Mouse (Mus musculus) intestine, embryonic 15.5 days (tissue): ENCODE measurements around the gene Mrgpra9. TPM values are rescaled to one million over a fixed set of nuclear protein-coding genes. Genes with fewer than 3 reads are reported as not detected.
"Not testable (repeated sequence)": the region's sequence is repeated elsewhere in the genome, so short reads cannot be mapped to it uniquely, and the experiment has no call there.

Source experiments
- ATAC-seq: fragments of 200-750 bp; cut with Nextera tagmentation; 2 replicates; pipeline ENCODE4 v1.8.0; 2017; ENCODE audit warnings: moderate TSS enrichment, moderate library complexity
- H3K27ac ChIP-seq: fragments of 300-500 bp; sonication (generic); 2 replicates; pipeline ENCODE4 v1.5.1; 2015; ENCODE audit warnings: mild to moderate bottlenecking, inconsistent platforms
- H3K27me3 ChIP-seq: fragments of 300-500 bp; sonication (generic); replicated peaks from 2 replicates; pipeline ENCODE4 v1.6.1; 2015; ENCODE audit warnings: inconsistent platforms
- H3K36me3 ChIP-seq: fragments of 300-500 bp; sonication (generic); 2 replicates; pipeline ENCODE4 v1.6.1; 2015; ENCODE audit warnings: inconsistent platforms
- H3K4me1 ChIP-seq: fragments of 300-500 bp; sonication (generic); replicated peaks from 2 replicates; pipeline ENCODE4 v1.6.1; 2015; ENCODE audit warnings: inconsistent platforms
- H3K4me2 ChIP-seq: fragments of 300-500 bp; sonication (generic); replicated peaks from 2 replicates; pipeline ENCODE4 v1.6.1; 2015; ENCODE audit warnings: mild to moderate bottlenecking, inconsistent platforms
- H3K4me3 ChIP-seq: fragments of 300-500 bp; sonication (generic); replicated peaks from 2 replicates; pipeline ENCODE4 v1.5.1; 2015; ENCODE audit warnings: inconsistent platforms
- H3K9ac ChIP-seq: fragments of 300-500 bp; sonication (generic); 2 replicates; pipeline ENCODE4 v1.6.1; 2015; ENCODE audit warnings: inconsistent platforms
- H3K9me3 ChIP-seq: fragments of 300-500 bp; sonication (generic); 2 replicates; pipeline ENCODE4 v1.6.1; 2016; ENCODE audit warnings: inconsistent platforms
- WGBS: fragments of 180-500 bp; shearing (Covaris S2); methylation state at CpG from one replicate; pipeline ENCODE4 v1.1.7; 2015; 5-methylcytosine and 5-hydroxymethylcytosine counted together
- polyA plus RNA-seq: library from polyadenylated mRNA; unstranded; fragments of >200 nt; fragmentation: Nextera tagmentation; extraction: Ambion mirVana; gene quantifications from 2 replicates; pipeline ENCODE4 v1.2.1, GENCODE M21; 2015

Mrgpra9 gene
- not detected in 2 replicates for polyA plus RNA-seq

DNA sequence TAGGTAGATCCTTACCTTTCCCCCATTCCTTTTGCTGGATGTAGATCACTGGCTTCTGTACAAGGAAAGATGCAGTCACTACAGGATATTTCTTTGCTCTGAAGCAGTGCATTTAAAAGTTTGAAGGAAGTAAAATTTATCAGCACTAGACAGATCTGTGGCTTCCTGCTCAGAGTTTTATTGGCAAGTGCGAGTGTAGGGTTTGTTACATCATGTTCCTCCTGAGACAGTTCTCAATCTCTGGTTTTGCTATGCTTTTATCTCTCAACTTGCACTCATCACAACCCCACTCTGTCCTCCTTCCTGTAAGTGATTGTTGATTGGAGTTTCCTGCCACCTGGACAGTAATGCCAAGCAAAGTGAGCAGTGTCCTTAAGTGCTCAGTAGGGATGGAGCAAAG lies at the start of gene Mrgpra9:
Mrgpra9 (minus strand) TSS at position 79 of the 400 bp plus-strand sequence.
- no peak within 1 kb of the TSS for H3K9ac ChIP-seq
- no peak for ATAC-seq
- no peaks in the 10 kb centered on the region for H3K36me3 ChIP-seq
- no peaks in the 10 kb centered on the region for H3K9me3 ChIP-seq
- no peak within 1 kb of the TSS for H3K4me3 ChIP-seq
- H3K4me1 ChIP-seq: no peaks in the 10 kb centered on the region
- no peak within 1 kb of the TSS for H3K4me2 ChIP-seq
- H3K27me3 ChIP-seq: no peaks in the 10 kb centered on the region
- 58% methylated on average over 1 of the region's 1 CpGs for WGBS
- H3K27ac ChIP-seq: no peak within 1 kb of the TSS

DNA sequence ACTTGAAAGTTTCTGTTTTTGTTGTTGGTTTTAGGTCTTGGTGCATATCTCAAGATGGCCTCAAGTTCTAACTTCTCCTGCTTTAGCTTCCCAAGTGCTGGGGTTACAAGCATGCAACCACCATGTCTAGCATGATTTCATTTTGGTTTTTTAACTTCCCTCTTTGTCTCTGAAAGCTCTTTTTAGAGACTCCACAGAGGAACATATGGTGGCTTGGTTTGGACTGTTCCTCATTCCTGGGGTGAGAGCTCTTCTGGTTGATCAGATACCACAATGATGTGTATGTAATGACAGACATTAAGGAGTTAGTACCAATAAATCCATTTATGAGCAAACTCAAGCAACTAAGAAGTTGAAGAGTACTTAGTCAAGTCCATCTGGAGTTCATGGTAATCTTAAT lies 47.0 kb upstream of the Mrgpra9 start:
- H3K27ac ChIP-seq, H3K9me3 ChIP-seq, H3K36me3 ChIP-seq, H3K27me3 ChIP-seq, H3K9ac ChIP-seq, H3K4me2 ChIP-seq, ATAC-seq, H3K4me3 ChIP-seq, H3K4me1 ChIP-seq: not testable (repeated sequence)

DNA sequence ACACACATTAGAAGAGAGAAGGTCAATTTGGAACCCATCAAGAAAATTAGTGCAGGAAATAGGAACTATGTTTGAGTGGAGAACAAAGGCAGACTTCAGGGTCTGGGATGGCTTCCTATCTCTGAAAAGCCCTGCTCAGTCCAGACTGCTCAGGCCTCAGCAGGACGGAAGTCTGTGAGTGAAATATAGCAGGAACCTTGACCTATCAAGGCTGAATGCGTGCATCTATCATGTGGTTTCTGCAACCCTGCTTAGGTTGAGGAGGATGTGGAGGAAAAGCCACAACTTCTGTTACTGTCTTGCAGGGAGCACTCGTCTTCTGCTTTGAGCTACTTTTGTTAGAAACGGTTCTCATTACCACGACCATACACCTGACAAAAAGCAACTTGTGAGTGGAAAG lies 18.9 kb upstream of the Mrgpra9 start:
- H3K4me2 ChIP-seq, H3K9me3 ChIP-seq, H3K4me3 ChIP-seq, ATAC-seq, H3K27me3 ChIP-seq, H3K36me3 ChIP-seq, H3K27ac ChIP-seq, H3K9ac ChIP-seq, H3K4me1 ChIP-seq: not testable (repeated sequence)
- WGBS: 78% methylated on average over 5 of the region's 5 CpGs

DNA sequence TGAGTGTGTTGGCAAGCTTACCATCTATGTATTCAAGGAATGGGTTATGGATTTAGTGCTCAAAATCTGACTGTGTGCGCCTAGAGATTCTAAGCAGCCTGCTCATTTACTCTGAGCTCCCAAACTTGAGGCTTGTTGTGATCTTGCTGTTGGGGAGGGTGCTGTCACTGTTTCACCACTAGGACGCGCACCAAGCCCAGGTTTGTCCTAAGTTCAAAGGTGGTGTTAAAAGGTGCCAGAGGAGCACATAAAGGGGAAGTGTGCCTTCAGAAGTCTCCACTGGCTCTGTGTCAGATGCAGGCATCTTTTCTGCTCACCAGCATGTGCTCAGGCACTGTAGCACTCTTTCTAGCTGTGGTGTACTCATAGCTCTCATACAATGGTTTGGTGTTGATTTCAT lies 8.0 kb downstream of the Mrgpra9 start:
- 70% methylated on average over 3 of the region's 3 CpGs for WGBS
- no peak for ATAC-seq
- no peaks in the 10 kb centered on the region for H3K9me3 ChIP-seq
- no peak overlapping the region for H3K27ac ChIP-seq
- no peaks in the 10 kb centered on the region for H3K4me1 ChIP-seq
- no peak overlapping the region for H3K4me3 ChIP-seq
- H3K4me2 ChIP-seq: no peak overlapping the region
- no peaks in the 10 kb centered on the region for H3K27me3 ChIP-seq
- no peaks in the 10 kb centered on the region for H3K36me3 ChIP-seq
- H3K9ac ChIP-seq: no peak overlapping the region

DNA sequence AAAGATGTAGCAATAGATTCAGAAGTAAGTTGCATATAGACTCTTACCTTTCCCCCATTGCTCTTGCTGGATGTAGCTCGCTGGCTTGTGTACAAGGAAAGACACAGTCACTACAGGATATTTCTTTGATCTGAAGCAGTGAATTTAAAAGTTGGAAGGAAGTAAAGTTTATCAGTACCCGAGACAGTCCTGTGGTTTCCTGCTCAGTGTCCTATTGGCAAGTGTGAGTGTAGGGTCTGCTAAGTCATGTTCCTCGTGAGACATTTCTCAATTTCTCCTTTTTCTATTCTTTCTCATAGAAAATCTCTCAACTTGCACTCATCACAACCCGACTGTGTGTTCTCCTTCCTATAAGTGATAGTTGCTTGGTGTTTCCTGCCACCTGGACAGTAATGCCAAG lies 47.8 kb downstream of the Mrgpra9 start, which contains the start of gene Mrgpra6:
Mrgpra6 (minus strand) TSS at position 91 of the 400 bp plus-strand sequence.
- no peak within 1 kb of the TSS for H3K4me2 ChIP-seq
- H3K4me1 ChIP-seq: no peaks in the 10 kb centered on the region
- no peaks in the 10 kb centered on the region for H3K9me3 ChIP-seq
- H3K4me3 ChIP-seq: no peak within 1 kb of the TSS
- WGBS: 71% methylated on average over 4 of the region's 4 CpGs
- no peak within 1 kb of the TSS for H3K27ac ChIP-seq
- no peak within 1 kb of the TSS for H3K9ac ChIP-seq
- H3K27me3 ChIP-seq: no peaks in the 10 kb centered on the region
- ATAC-seq: no peak
- H3K36me3 ChIP-seq: no peaks in the 10 kb centered on the region

DNA sequence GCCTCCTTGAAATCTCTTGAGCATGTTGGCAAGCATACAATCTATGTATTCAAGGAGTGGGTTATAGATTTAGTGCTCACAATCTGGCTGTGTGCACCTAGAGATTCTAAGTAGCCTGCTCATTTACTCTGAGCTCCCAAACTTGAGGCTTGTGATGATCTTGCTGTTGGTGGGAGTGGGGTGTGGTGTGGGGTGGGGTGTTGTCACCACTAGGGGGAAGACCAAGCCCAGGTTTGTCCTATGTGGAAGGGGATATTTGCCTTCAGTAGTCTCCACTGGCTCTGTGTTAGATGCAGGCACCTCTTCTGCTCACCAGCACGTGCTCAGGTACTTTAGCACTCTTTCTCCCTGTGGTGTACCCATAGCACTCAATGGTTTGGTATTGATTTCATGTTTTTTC lies 57.4 kb downstream of the Mrgpra9 start:
- 53% methylated on average over 1 of the region's 1 CpGs for WGBS
- Histone ChIP-seq H3K4me3 (no peak overlapping the region), H3K9me3 (no peaks in the 10 kb centered on the region), H3K9ac (no peak overlapping the region), H3K4me1 (no peaks in the 10 kb centered on the region), H3K36me3 (no peaks in the 10 kb centered on the region), H3K4me2 (no peak overlapping the region), H3K27me3 (no peaks in the 10 kb centered on the region), H3K27ac (no peak overlapping the region)
- ATAC-seq: no peak

Other genes with a start within 250 kb of the Mrgpra9 start
- 16.5 and 17.2 TPM in 2 replicates for gene Spty2d1, start 244.4 kb downstream of the Mrgpra9 start, polyA plus RNA-seq
- gene Tmem86a, start 202.2 kb downstream of the Mrgpra9 start, polyA plus RNA-seq: 48.8 and 50.4 TPM in 2 replicates
- gene Ptpn5, start 119.2 kb downstream of the Mrgpra9 start, polyA plus RNA-seq: 1.8 and 2.0 TPM in 2 replicates
- not detected in 2 replicates for gene Mrgpra6, start 47.9 kb downstream of the Mrgpra9 start, polyA plus RNA-seq
- not detected in 2 replicates for gene Mrgpra1, start 101.4 kb upstream of the Mrgpra9 start, polyA plus RNA-seq
- not detected in 2 replicates for gene Mrgpra2a, start 199.3 kb upstream of the Mrgpra9 start, polyA plus RNA-seq